Mouse (Mus musculus) retina, postnatal 1 day (tissue): ENCODE measurements around the gene Apcs.
A peak's percentile ranks its signal among the peaks of the same experiment; 100 is the strongest.

ENCODE experiments used
- DNase-seq: peaks from one replicate; pipeline ENCODE4 v3.0.0-alpha.2; 2012

Gene Apcs

GRCm38 (mm10) chr1:172894777-172895357 lies at the start of gene Apcs:
Gene Apcs, minus strand, starts transcription at chr1:172895041.
- DNase-seq = no peak

GRCm38 (mm10) chr1:172932197-172932596 lies 37.4 kb upstream of the Apcs start:
- no peak for DNase-seq

- no peak for DNase-seq
Observed at GRCm38 (mm10) chr1:172918450-172918849, 23.6 kb upstream of the Apcs start.

GRCm38 (mm10) chr1:172917115-172917514 lies 22.3 kb upstream of the Apcs start:
- DNase-seq = no peak

GRCm38 (mm10) chr1:172903313-172903712 lies 8.5 kb upstream of the Apcs start:
- no peak for DNase-seq

GRCm38 (mm10) chr1:172895435-172895834 lies 594 bp upstream of the Apcs start:
- no peak for DNase-seq

GRCm38 (mm10) chr1:172876675-172877074 lies 18.2 kb downstream of the Apcs start:
- no peak for DNase-seq

- no peak for DNase-seq
Observed at GRCm38 (mm10) chr1:172875265-172875664, 19.6 kb downstream of the Apcs start.

GRCm38 (mm10) chr1:172848171-172848570 lies 46.7 kb downstream of the Apcs start:
- DNase-seq = no peak

- DNase-seq = peak; percentile 8
Observed at GRCm38 (mm10) chr1:172847044-172847761, 47.6 kb downstream of the Apcs start.
